Mouse (Mus musculus): ENCODE data around the gene Gtf2f2.

The Gtf2f2 gene

GRCm38 (mm10) chr14:76010102-76011061, at the start of gene Gtf2f2:
Gene Gtf2f2 (minus strand): TSS chr14:76010865.
- DNase-seq (ENCODE audit: low spot score), result peak; percentile 83

GRCm38 (mm10) chr14:76059441-76059840, 48.8 kb upstream of the Gtf2f2 start:
- DNase-seq (ENCODE audit: low spot score), result no peak

GRCm38 (mm10) chr14:76053726-76054125, 43.1 kb upstream of the Gtf2f2 start:
- no peak for DNase-seq (ENCODE audit: low spot score)

GRCm38 (mm10) chr14:76051966-76052365, 41.3 kb upstream of the Gtf2f2 start:
- no peak for DNase-seq (ENCODE audit: low spot score)

- DNase-seq (ENCODE audit: low spot score), result no peak
These were observed 35.1 kb upstream of the Gtf2f2 start for GRCm38 (mm10) chr14:76045767-76046166.

GRCm38 (mm10) chr14:76044164-76044557, 33.5 kb upstream of the Gtf2f2 start:
- DNase-seq (ENCODE audit: low spot score), result no peak

GRCm38 (mm10) chr14:76043251-76044163, 32.8 kb upstream of the Gtf2f2 start:
- no peak for DNase-seq (ENCODE audit: low spot score)

GRCm38 (mm10) chr14:76033221-76033637, 22.6 kb upstream of the Gtf2f2 start:
- no peak for DNase-seq (ENCODE audit: low spot score)

- no peak for DNase-seq (ENCODE audit: low spot score)
These were observed 22.0 kb upstream of the Gtf2f2 start for GRCm38 (mm10) chr14:76032671-76033136.

GRCm38 (mm10) chr14:76031117-76031842, 20.6 kb upstream of the Gtf2f2 start:
- no peak for DNase-seq (ENCODE audit: low spot score)

GRCm38 (mm10) chr14:76024641-76025040, 14.0 kb upstream of the Gtf2f2 start:
- DNase-seq (ENCODE audit: low spot score), result no peak

- DNase-seq (ENCODE audit: low spot score), result no peak
These were observed 10.5 kb upstream of the Gtf2f2 start for GRCm38 (mm10) chr14:76020927-76021719.

GRCm38 (mm10) chr14:76020259-76020785, 9.7 kb upstream of the Gtf2f2 start:
- no peak for DNase-seq (ENCODE audit: low spot score)

- no peak for DNase-seq (ENCODE audit: low spot score)
These were observed 7.3 kb upstream of the Gtf2f2 start for GRCm38 (mm10) chr14:76017785-76018490.

GRCm38 (mm10) chr14:76014331-76014730, 3.7 kb upstream of the Gtf2f2 start:
- DNase-seq (ENCODE audit: low spot score), result no peak

- no peak for DNase-seq (ENCODE audit: low spot score)
These were observed 395 bp upstream of the Gtf2f2 start for GRCm38 (mm10) chr14:76011062-76011457.

- no peak for DNase-seq (ENCODE audit: low spot score)
These were observed 1.5 kb downstream of the Gtf2f2 start for GRCm38 (mm10) chr14:76009185-76009584.

GRCm38 (mm10) chr14:76008174-76008573, 2.5 kb downstream of the Gtf2f2 start:
- DNase-seq (ENCODE audit: low spot score), result no peak

GRCm38 (mm10) chr14:76005011-76005410, 5.7 kb downstream of the Gtf2f2 start:
- DNase-seq (ENCODE audit: low spot score), result no peak

GRCm38 (mm10) chr14:76001781-76002180, 8.9 kb downstream of the Gtf2f2 start:
- DNase-seq (ENCODE audit: low spot score), result no peak
